Mouse (Mus musculus) E14TG2a.4 (cell line): ENCODE measurements around the gene Zfp385c.

Experiments
- H3K27me3 ChIP-seq: 2 replicates; pipeline ENCODE4 v1.6.1; 2014; ENCODE audit warnings: low read length, control low read depth; ENCODE audit not compliant: insufficient read depth
- H3K36me3 ChIP-seq: 2 replicates; pipeline ENCODE4 v1.6.1; 2014; ENCODE audit warnings: low read length, control low read depth; ENCODE audit not compliant: insufficient read depth
- H3K4me1 ChIP-seq: replicated peaks from 2 replicates; pipeline ENCODE4 v1.6.1; 2014; ENCODE audit warnings: low read depth, low read length, control low read depth
- H3K4me3 ChIP-seq: replicated peaks from 2 replicates; pipeline ENCODE4 v1.5.1; 2014; ENCODE audit warnings: mild to moderate bottlenecking, low read length
- H3K9me3 ChIP-seq: 2 replicates; pipeline ENCODE4 v1.6.1; 2014; ENCODE audit warnings: low read length, control low read depth
- CTCF ChIP-seq: conservative IDR thresholded peaks from 2 replicates; pipeline ENCODE4 v1.5.1; 2014; ENCODE audit warnings: low read length
- NANOG ChIP-seq: IDR thresholded peaks from 2 replicates; pipeline ENCODE4 v1.6.1; 2014; ENCODE audit warnings: borderline replicate concordance, low read length, mixed read lengths
- POU5F1 ChIP-seq: IDR thresholded peaks from 2 replicates; pipeline ENCODE4 v1.6.1; 2014; ENCODE audit warnings: low read length, borderline replicate concordance

Zfp385c gene

GRCm38 (mm10) chr11:100640159-100640906, 51.9 kb downstream of the Zfp385c start:
- H3K4me3 ChIP-seq: peak overlapping the region; percentile 78
- TF ChIP-seq CTCF: peak; percentile 20
- no peak for TF ChIP-seq NANOG
- H3K4me1 ChIP-seq: peaks cover 22% of the 10 kb centered on the region
- peaks cover 61% of the 10 kb centered on the region for H3K27me3 ChIP-seq
- H3K9me3 ChIP-seq: no peaks in the 10 kb centered on the region
- H3K36me3 ChIP-seq: no peaks in the 10 kb centered on the region

GRCm38 (mm10) chr11:100634530-100634929, 57.7 kb downstream of the Zfp385c start:
- Histone ChIP-seq H3K9me3 (no peaks in the 10 kb centered on the region), H3K36me3 (no peaks in the 10 kb centered on the region), H3K4me1 (peaks cover 27% of the 10 kb centered on the region), H3K4me3 (no peak overlapping the region), H3K27me3 (peaks cover 27% of the 10 kb centered on the region)
- no peak for TF ChIP-seq POU5F1
- TF ChIP-seq CTCF: no peak
- no peak for TF ChIP-seq NANOG

GRCm38 (mm10) chr11:100628862-100629352, 63.3 kb downstream of the Zfp385c start:
- peaks cover 29% of the 10 kb centered on the region for H3K36me3 ChIP-seq
- TF ChIP-seq POU5F1: no peak
- no peak overlapping the region for H3K4me3 ChIP-seq
- no peaks in the 10 kb centered on the region for H3K9me3 ChIP-seq
- H3K27me3 ChIP-seq: no peaks in the 10 kb centered on the region
- H3K4me1 ChIP-seq: peaks cover 54% of the 10 kb centered on the region

- peaks cover 58% of the 10 kb centered on the region for H3K4me1 ChIP-seq
- no peaks in the 10 kb centered on the region for H3K27me3 ChIP-seq
- TF ChIP-seq NANOG: no peak
- TF ChIP-seq CTCF: no peak
- TF ChIP-seq POU5F1: no peak
- no peak overlapping the region for H3K4me3 ChIP-seq
- H3K36me3 ChIP-seq: peaks cover 30% of the 10 kb centered on the region
- no peaks in the 10 kb centered on the region for H3K9me3 ChIP-seq
Measured at GRCm38 (mm10) chr11:100628056-100628455, 64.2 kb downstream of the Zfp385c start.

GRCm38 (mm10) chr11:100626701-100627195, 65.5 kb downstream of the Zfp385c start:
- TF ChIP-seq CTCF (peak; percentile 77), NANOG (no peak), POU5F1 (no peak)
- peaks cover 30% of the 10 kb centered on the region for H3K36me3 ChIP-seq
- peak overlapping the region; percentile 27 for H3K4me3 ChIP-seq
- H3K9me3 ChIP-seq: no peaks in the 10 kb centered on the region
- H3K4me1 ChIP-seq: peaks cover 62% of the 10 kb centered on the region
- no peaks in the 10 kb centered on the region for H3K27me3 ChIP-seq

- peaks cover 30% of the 10 kb centered on the region for H3K36me3 ChIP-seq
- TF ChIP-seq NANOG (no peak), POU5F1 (no peak), CTCF (no peak)
- peaks cover 63% of the 10 kb centered on the region for H3K4me1 ChIP-seq
- H3K27me3 ChIP-seq: no peaks in the 10 kb centered on the region
- no peaks in the 10 kb centered on the region for H3K9me3 ChIP-seq
- H3K4me3 ChIP-seq: peak overlapping the region; percentile 27
Measured at GRCm38 (mm10) chr11:100625754-100626700, 66.2 kb downstream of the Zfp385c start.

- H3K27me3 ChIP-seq: no peaks in the 10 kb centered on the region
- no peak for TF ChIP-seq NANOG
- TF ChIP-seq POU5F1: no peak
- no peak for TF ChIP-seq CTCF
- H3K36me3 ChIP-seq: peaks cover 30% of the 10 kb centered on the region
- peaks cover 58% of the 10 kb centered on the region for H3K4me1 ChIP-seq
- H3K4me3 ChIP-seq: peak overlapping the region; percentile 94
- H3K9me3 ChIP-seq: no peaks in the 10 kb centered on the region
Measured at GRCm38 (mm10) chr11:100623867-100624266, 68.4 kb downstream of the Zfp385c start.

- TF ChIP-seq CTCF: peak; percentile 90
- no peak for TF ChIP-seq NANOG
- no peaks in the 10 kb centered on the region for H3K9me3 ChIP-seq
- peaks cover 58% of the 10 kb centered on the region for H3K4me1 ChIP-seq
- peaks cover 30% of the 10 kb centered on the region for H3K36me3 ChIP-seq
- H3K4me3 ChIP-seq: peak overlapping the region; percentile 94
- no peaks in the 10 kb centered on the region for H3K27me3 ChIP-seq
Measured at GRCm38 (mm10) chr11:100622714-100623113, 69.5 kb downstream of the Zfp385c start.
